Mouse (Mus musculus) cortical plate, adult 2 months (tissue): ENCODE results near the gene C1qb.

ENCODE experiments used
- CTCF ChIP-seq: fragments of 200-500 bp; IDR thresholded peaks from 2 replicates; pipeline ENCODE4 v1.5.1; 2011; ENCODE audit warnings: mild to moderate bottlenecking, control low read depth, low read length; ENCODE audit not compliant: insufficient read depth; ENCODE audit errors: extremely low read depth
- POLR2A ChIP-seq: fragments of 200-500 bp; IDR thresholded peaks from 2 replicates; pipeline ENCODE4 v1.6.1; 2011; ENCODE audit warnings: mild to moderate bottlenecking, low read length, control low read depth; ENCODE audit not compliant: insufficient read depth; ENCODE audit errors: extremely low read depth

- TF ChIP-seq POLR2A (no peak), CTCF (no peak)
Observed at GRCm38 (mm10) chr4:136834439-136834814, 51.6 kb downstream of the C1qb start.
